Mouse (Mus musculus): ENCODE data around the gene Gm14085.

The Gm14085 gene

DNA sequence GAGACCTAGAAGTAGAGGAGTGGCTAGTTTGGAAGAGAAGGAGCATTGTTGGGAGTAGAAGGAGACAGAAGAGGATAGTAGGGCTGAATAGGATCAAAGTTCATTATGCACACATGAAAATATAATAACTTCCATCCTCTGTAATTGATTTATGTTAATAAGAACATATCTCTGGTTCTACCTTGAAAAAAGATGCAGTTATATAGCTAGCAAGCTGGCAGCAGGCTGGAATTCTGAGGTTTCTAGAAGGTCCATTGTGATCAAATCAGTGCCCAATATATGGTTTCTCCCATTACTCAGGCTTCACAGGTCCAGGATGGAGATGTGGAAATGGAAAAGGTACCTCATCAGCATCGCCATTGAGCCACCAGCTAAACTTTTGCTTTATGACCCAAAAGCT, at the start of gene Gm14085:
Gm14085 (plus strand) TSS at position 301 of the 400 bp plus-strand sequence.
- WGBS: 97% methylated on average over 1 of the region's 1 CpGs

- 82% methylated on average over 5 of the region's 5 CpGs for whole genome bisulfite sequencing
Measured at GRCm38 (mm10) chr2:122438706-122439482, 45.8 kb upstream of the Gm14085 start.

- 46% methylated on average over 3 of the region's 3 CpGs for WGBS
Measured at GRCm38 (mm10) chr2:122440521-122440920, 44.2 kb upstream of the Gm14085 start.

GRCm38 (mm10) chr2:122441000-122441933, 43.5 kb upstream of the Gm14085 start:
- WGBS: 94% methylated on average over 7 of the region's 7 CpGs

DNA sequence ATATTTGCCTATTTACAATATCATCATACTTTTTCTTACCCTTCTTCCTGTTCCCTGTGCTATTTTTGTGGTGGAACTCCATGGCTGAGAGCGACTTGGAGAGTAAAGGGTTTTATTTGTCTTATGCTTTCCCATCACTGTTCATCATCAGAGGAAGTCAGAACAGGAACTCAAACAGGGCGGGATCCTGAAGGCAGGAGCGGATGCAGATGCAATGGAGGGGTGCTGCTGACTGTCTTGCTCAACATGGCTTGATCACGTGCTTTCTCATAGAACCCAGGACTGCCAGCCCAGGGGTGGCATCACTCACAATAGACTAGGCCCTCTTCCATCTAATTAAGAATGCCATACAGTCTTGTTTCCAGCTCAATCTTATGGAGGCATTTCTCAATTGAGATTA, 34.4 kb upstream of the Gm14085 start:
- 90% methylated on average over 4 of the region's 4 CpGs for WGBS

GRCm38 (mm10) chr2:122452426-122452825, 32.3 kb upstream of the Gm14085 start:
- WGBS: 77% methylated on average over 2 of the region's 2 CpGs

- 51% methylated on average over 11 of the region's 11 CpGs for WGBS
Measured at GRCm38 (mm10) chr2:122466901-122467300, 17.8 kb upstream of the Gm14085 start.

DNA sequence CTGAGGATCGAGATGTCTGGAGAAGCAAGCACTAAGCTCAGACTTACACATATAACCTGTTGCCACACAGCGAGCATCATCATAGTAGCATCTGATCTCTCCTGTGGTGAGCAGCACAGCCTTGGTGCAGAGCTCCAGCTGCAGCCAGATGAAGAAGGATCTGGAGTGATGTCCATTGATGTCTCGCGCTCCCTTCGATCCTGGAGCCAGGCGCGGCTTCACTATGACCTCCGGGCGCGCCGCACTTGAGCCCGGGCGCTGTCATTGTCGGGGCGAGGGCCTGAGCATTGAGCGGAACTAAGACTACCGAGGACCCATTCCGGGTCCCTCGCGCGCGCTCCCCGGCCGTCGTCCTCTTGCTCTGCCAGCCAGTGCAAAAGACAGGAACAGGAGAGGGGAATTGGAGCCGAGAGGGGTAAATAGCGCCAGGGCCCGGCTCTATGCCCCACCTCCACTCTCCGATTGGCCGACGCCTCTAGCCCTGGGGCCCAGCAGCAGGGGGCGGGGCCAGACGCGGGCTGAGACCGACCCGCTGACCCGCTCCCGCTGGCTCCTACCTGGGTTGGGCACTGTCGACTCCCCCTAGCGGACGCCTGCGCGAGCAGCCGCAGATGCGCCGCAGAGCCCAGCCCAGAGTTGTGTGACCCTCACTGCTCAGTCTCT, 17.3 kb upstream of the Gm14085 start:
- WGBS: 1% methylated on average over 46 of the region's 46 CpGs

DNA sequence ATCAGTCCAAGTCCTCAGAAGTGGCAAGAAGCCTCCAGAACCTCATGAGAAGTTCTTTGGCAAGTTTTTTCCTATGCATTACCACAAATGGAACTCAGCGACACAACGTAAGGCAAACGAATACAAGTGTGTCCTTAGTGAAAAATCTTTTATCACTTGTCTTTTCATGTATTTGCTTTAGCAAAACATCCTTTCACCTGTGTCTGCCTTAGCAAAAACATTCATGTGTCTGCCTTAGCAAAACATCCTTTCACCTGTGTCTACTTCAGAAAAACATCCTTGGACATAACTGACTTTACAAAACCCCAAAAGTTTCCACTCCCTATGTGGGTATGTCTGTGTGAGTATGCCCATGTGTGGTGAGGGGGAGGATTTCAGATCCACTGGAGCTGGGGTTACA, 15.5 kb upstream of the Gm14085 start:
- 88% methylated on average over 3 of the region's 3 CpGs for WGBS

- 69% methylated on average over 1 of the region's 1 CpGs for WGBS
Measured at GRCm38 (mm10) chr2:122483787-122484186, 954 bp upstream of the Gm14085 start.

DNA sequence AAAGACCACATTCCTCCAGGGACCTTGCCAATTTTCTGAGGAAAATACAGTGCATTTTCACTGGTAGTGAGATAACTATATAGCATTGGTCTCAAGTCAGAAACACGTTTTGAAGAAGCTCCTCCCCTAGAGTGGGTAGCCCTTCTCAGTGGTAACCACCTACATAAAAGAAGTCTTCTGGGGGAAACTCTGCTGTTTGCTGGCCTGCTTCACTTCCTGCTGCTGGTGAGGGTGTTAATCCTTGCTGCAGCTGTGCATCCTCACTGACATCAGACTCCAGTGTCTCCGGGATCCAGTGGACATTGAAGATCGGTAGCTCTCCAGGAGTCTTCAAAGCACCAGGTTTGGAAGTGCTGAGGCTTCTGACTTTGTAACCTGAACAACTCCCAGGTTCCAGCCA, 913 bp downstream of the Gm14085 start:
- WGBS: 68% methylated on average over 3 of the region's 3 CpGs

- WGBS: 89% methylated on average over 2 of the region's 2 CpGs
Measured at GRCm38 (mm10) chr2:122486674-122487073, 1.9 kb downstream of the Gm14085 start.

DNA sequence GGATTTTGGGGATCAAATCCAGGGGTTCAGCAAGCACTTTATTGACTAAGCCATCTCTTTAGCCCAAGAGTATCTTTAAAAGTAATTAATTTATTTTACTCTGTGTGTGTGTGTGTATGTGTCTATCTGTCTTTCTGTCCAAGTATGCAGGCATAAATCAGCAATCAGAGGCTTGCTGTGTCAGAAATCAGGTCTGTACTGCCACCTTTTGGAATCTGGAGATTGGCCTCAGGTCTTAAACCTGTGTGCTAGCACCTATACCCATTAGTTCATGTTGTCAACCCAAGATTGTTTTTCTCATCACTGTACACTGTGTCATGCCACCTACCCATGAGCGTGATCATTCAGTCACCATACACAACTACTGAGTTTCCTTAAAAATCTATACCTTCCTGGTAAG, 45.0 kb downstream of the Gm14085 start:
- 95% methylated on average over 1 of the region's 1 CpGs for WGBS

GRCm38 (mm10) chr2:122531290-122531689, 46.5 kb downstream of the Gm14085 start:
- WGBS: 30% methylated on average over 7 of the region's 7 CpGs

DNA sequence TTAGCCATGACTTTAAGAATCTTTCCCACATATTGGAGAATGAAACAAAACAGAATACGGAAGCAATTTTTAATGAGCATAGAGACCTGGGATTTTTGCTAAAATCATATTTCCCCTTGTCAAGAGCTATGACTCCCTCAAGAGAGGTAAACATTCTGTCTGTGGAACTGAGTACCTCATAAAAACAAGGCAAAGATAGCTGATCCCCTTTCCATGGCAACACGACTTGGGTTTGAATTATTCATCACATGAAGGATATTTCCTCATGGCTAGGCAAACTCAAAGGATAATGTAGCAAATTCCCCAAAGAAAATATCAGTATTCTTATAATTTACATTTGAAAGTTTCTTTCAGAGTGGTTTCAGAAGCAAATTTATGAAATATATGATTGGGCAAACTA, 47.0 kb downstream of the Gm14085 start:
- WGBS: 31% methylated on average over 2 of the region's 2 CpGs

DNA sequence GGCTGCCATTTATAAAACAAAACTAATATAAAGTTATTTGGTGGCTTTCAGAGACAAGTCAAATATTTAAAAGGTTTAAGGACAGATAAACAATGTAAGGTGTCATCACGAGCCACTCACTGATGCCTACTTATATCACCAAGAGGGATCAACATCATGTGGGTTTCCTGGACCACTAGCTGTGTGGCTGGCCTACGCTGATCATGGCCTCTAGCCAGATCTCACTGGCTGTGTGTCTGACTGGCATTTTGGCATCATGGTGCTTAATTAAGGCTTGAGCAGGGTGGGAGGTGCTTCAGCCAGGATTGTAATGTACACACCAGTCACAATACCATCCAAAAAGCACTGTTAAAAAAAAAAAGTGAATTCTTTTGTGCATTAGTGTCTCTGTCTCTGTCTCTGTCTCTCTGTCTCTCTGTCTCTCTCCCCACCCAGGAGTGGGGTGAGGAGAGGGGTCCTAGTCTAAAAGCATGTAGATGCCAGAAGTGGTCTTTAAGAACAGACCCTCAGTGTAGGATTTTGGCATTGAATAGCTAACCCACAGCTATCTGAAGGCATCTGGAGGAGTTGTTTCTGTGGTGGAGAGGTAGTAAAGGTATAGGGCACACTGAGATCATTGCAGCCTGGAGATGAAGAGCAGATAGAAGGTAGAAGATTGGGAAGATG, 47.5 kb downstream of the Gm14085 start:
- 34% methylated on average over 2 of the region's 2 CpGs for WGBS

- 87% methylated on average over 2 of the region's 2 CpGs for WGBS
Measured at GRCm38 (mm10) chr2:122532802-122533186, 48.1 kb downstream of the Gm14085 start.

- 65% methylated on average over 2 of the region's 2 CpGs for WGBS
Measured at GRCm38 (mm10) chr2:122533378-122533777, 48.6 kb downstream of the Gm14085 start.

DNA sequence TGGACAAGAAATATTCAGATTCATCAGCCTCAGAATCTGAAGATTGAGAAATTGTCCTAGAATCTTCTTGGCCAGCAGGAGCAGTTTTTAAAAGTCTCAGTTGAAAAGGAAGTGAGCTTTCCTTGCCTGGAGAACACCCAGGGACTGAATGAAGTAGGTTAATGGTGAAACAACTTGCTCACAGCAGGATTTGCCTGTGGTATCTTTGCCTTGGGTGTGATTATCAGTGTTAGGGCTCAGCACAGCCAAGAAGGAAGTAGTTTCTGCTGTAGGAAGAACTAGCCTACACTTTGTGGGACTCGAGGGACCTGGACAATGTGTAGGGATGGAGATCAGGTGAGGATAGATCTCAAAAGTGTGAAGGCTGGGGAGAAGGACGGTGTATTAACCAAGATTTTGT, 49.9 kb downstream of the Gm14085 start:
- WGBS: 88% methylated on average over 2 of the region's 2 CpGs

DNA sequence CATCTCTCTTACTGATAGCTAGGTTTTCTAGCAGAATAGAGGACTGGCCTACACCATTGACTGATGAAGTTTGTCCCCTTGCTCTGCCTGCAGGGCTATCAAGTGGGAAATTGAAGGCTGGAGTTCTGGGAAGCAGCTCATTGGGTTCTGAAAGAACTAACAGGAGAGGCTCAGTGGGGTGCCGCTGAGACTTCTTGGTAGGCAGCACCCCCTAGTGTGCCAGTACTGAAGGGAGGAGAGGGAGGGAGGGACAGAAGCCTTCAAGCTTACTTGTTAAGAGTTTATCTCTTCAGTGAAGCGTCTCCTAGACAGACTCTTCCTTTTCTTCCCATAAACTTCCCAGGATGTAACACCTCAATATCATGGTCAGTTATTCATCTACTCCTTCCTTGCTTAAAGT, 73.6 kb downstream of the Gm14085 start:
- 10% methylated on average over 2 of the region's 2 CpGs for WGBS

GRCm38 (mm10) chr2:122561221-122561620, 76.5 kb downstream of the Gm14085 start:
- 97% methylated on average over 5 of the region's 5 CpGs for WGBS

DNA sequence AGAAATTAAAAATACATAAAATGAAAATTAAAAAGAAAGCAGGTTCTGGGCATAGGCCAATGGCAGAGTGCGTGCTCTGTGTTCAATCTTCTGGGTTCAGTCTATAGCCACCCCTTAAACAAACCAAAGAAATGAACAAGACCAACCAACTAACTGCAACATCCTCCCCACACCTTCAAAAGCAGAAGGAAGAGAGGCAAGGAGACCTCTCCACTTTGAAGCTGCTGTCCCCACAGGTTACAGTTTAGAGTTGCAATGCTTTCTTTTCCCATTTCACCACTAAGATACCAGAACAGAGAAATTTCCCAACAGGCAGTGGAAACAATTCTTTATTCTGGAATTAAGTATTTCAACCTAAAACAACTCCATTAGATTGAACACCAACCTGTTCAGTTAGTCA, 77.5 kb downstream of the Gm14085 start:
- WGBS: 96% methylated on average over 1 of the region's 1 CpGs

All from cerebral cortex, adult 2 months (tissue).